ENCODE assay signal across 8 mouse cellular contexts in genomic region chr14:56669046-56669620, GRCm38 (mm10). TPM values are rescaled to one million over a fixed set of nuclear protein-coding genes. Genes with fewer than 3 reads are reported as not detected.
DNase-seq lines count a peak whose midpoint lies in the region; ATAC-seq lines count a peak whose summit lies in the region.

No protein-coding gene starts in this region.

- ATAC-seq in lung, embryonic 16.5 days (ENCODE audit: low read depth) = no peak
- ATAC-seq in intestine, embryonic 14.5 days (replicated peaks; ENCODE audit: low FRiP score, low TSS enrichment, low read depth) = no peak
- ATAC-seq in neural tube, embryonic 15.5 days (ENCODE audit: low FRiP score) = no peak
- no peak for ATAC-seq in cerebellum, adult (ENCODE audit: insufficient number of reproducible peaks, low FRiP score, low TSS enrichment)

- DNase-seq in lung, postnatal 14 days = no peak
- DNase-seq in embryo, embryonic 10.5 days (ENCODE audit: low spot score) = peak; percentile 14
- no peak for DNase-seq in intestine, embryonic 14.5 days (ENCODE audit: low spot score)
- no peak for DNase-seq in left cerebral cortex, postnatal 25 days (ENCODE audit: low spot score in 2 of 2)
- DNase-seq in thymus, postnatal 25 days = no peak

- peaks cover 4% of the 10 kb centered on the region; the same call in 1 of the 2 replicates for H3K36me3 ChIP-seq in lung, embryonic 16.5 days (ENCODE audit: control insufficient read depth, insufficient read depth, low read length)
- peaks cover 20% of the 10 kb centered on the region for H3K36me3 ChIP-seq in intestine, embryonic 14.5 days (ENCODE audit: control insufficient read depth, insufficient read depth, low read length)
- H3K36me3 ChIP-seq in neural tube, embryonic 15.5 days = peaks cover 11% of the 10 kb centered on the region

- H3K4me2 ChIP-seq in lung, embryonic 16.5 days (ENCODE audit: low read depth, low read length) = peak overlapping the region; percentile 71
- peak overlapping the region; percentile 91 for H3K4me2 ChIP-seq in intestine, embryonic 14.5 days (ENCODE audit: low read length)
- H3K4me2 ChIP-seq in neural tube, embryonic 15.5 days = peak overlapping the region; percentile 84

- no peak overlapping the region for H3K27ac ChIP-seq in lung, embryonic 16.5 days (ENCODE audit: low read length)
- H3K27ac ChIP-seq in intestine, embryonic 14.5 days (ENCODE audit: low read depth) = peak overlapping the region; percentile 90; the same call in 1 of the 2 replicates
- H3K27ac ChIP-seq in neural tube, embryonic 15.5 days (replicated peaks) = peak overlapping the region; percentile 94

- H3K4me1 ChIP-seq in lung, embryonic 16.5 days (replicated peaks; ENCODE audit: control insufficient read depth, insufficient read depth, low read length) = peaks cover 14% of the 10 kb centered on the region
- H3K4me1 ChIP-seq in intestine, embryonic 14.5 days (replicated peaks; ENCODE audit: control insufficient read depth, insufficient read depth, low read length) = peaks cover 9% of the 10 kb centered on the region
- H3K4me1 ChIP-seq in neural tube, embryonic 15.5 days = peaks cover 29% of the 10 kb centered on the region

- H3K4me3 ChIP-seq in lung, embryonic 16.5 days (ENCODE audit: low read length) = peak overlapping the region; percentile 77
- peak overlapping the region; percentile 91 for H3K4me3 ChIP-seq in intestine, embryonic 14.5 days (ENCODE audit: low read depth, low read length)
- H3K4me3 ChIP-seq in neural tube, embryonic 15.5 days (replicated peaks) = peak overlapping the region; percentile 89

- 2% methylated on average over 13 of the region's 13 CpGs for whole genome bisulfite sequencing in lung, embryonic 16.5 days
- WGBS in intestine, embryonic 14.5 days = 2% methylated on average over 13 of the region's 13 CpGs
- WGBS in neural tube, embryonic 15.5 days = 8% methylated on average over 13 of the region's 13 CpGs

- no peaks in the 10 kb centered on the region for H3K27me3 ChIP-seq in lung, embryonic 16.5 days (ENCODE audit: control insufficient read depth, insufficient read depth, low read depth, low read length)
- H3K27me3 ChIP-seq in intestine, embryonic 14.5 days (replicated peaks; ENCODE audit: control insufficient read depth, insufficient read depth, low read length) = no peaks in the 10 kb centered on the region
- H3K27me3 ChIP-seq in neural tube, embryonic 15.5 days (replicated peaks) = no peaks in the 10 kb centered on the region

- peak overlapping the region; percentile 74 for H3K9ac ChIP-seq in lung, embryonic 16.5 days (ENCODE audit: low read length)
- peak overlapping the region; percentile 75 for H3K9ac ChIP-seq in intestine, embryonic 14.5 days (ENCODE audit: low read length)
- peak overlapping the region; percentile 84 for H3K9ac ChIP-seq in neural tube, embryonic 15.5 days (replicated peaks)

- intact Hi-C loops in left cerebral cortex, postnatal 25 days (cut with DNase I) = loop anchor here (2.0 to 5.0 kb wide), 3 partner anchors 92 to 297 kb away; partner anchors contain the start of genes Cenpj, Parp4 and Pspc1

- no peaks in the 10 kb centered on the region for H3K9me3 ChIP-seq in lung, embryonic 16.5 days (ENCODE audit: control insufficient read depth, low read length)
- H3K9me3 ChIP-seq in intestine, embryonic 14.5 days (ENCODE audit: control insufficient read depth, low read length) = no peaks in the 10 kb centered on the region
- no peaks in the 10 kb centered on the region for H3K9me3 ChIP-seq in neural tube, embryonic 15.5 days (replicated peaks)

RNA-seq across cellular contexts. Expression of gene Mphosph8, which starts 1.1 kb away (rescaled TPM):
- 18.6 and 26.1 TPM in 2 replicates for polyA plus RNA-seq in lung, embryonic 16.5 days (2015; fragmentation: Nextera tagmentation; extraction: Ambion mirVana)
- polyA plus RNA-seq in intestine, embryonic 14.5 days (2014; fragmentation: Nextera tagmentation; extraction: Ambion mirVana) = 27.4 and 29.5 TPM in 2 replicates
- polyA plus RNA-seq in neural tube, embryonic 15.5 days (2015; fragmentation: Nextera tagmentation; extraction: Ambion mirVana) = 37.1 and 44.3 TPM in 2 replicates
- total RNA-seq in left cerebral cortex, postnatal 25 days (2021) = 10 to 100 TPM; 49.0 to 57.0 TPM
